Mouse (Mus musculus): ENCODE results near the gene Dbh. TPM values are rescaled to one million over a fixed set of nuclear protein-coding genes. Genes with fewer than 3 reads are reported as not detected.

Dbh gene
- polyA plus RNA-seq, 1 experiment from 2014 or later, result 2.3 TPM

GRCm38 (mm10) chr2:27128990-27129389 lies 36.0 kb upstream of the Dbh start:
- H3K4me2 ChIP-seq (replicated peaks), result no peak overlapping the region
- H3K27me3 ChIP-seq (ENCODE audit: control insufficient read depth, insufficient read depth, low read length), result no peaks in the 10 kb centered on the region
- H3K9ac ChIP-seq, result no peak overlapping the region
- H3K4me1 ChIP-seq (replicated peaks; ENCODE audit: control insufficient read depth, insufficient read depth, low read length), result no peaks in the 10 kb centered on the region
- H3K4me3 ChIP-seq (replicated peaks; ENCODE audit: low read length), result no peak overlapping the region
- ATAC-seq (ENCODE audit: low FRiP score), result no peak
- WGBS, result 69% methylated on average over 3 of the region's 3 CpGs
- H3K27ac ChIP-seq, result no peak overlapping the region
- H3K36me3 ChIP-seq (replicated peaks; ENCODE audit: control insufficient read depth, insufficient read depth), result no peaks in the 10 kb centered on the region
- H3K9me3 ChIP-seq (ENCODE audit: control insufficient read depth, low read length), result no peaks in the 10 kb centered on the region
- no peak for DNase-seq (ENCODE audit: low spot score)

GRCm38 (mm10) chr2:27135935-27136334 lies 29.1 kb upstream of the Dbh start:
- ATAC-seq (ENCODE audit: low FRiP score), result no peak
- Histone ChIP-seq H3K9ac (no peak overlapping the region), H3K36me3 (replicated peaks; ENCODE audit: control insufficient read depth, insufficient read depth) (no peaks in the 10 kb centered on the region), H3K4me1 (replicated peaks; ENCODE audit: control insufficient read depth, insufficient read depth, low read length) (no peaks in the 10 kb centered on the region), H3K27me3 (ENCODE audit: control insufficient read depth, insufficient read depth, low read length) (peaks cover 5% of the 10 kb centered on the region; the same call in 1 of the 2 replicates), H3K4me3 (replicated peaks; ENCODE audit: low read length) (no peak overlapping the region), H3K9me3 (ENCODE audit: control insufficient read depth, low read length) (no peaks in the 10 kb centered on the region), H3K27ac (no peak overlapping the region), H3K4me2 (replicated peaks) (no peak overlapping the region)
- 84% methylated on average over 5 of the region's 5 CpGs for WGBS
- no peak for DNase-seq (ENCODE audit: low spot score)

- no peak overlapping the region for H3K9ac ChIP-seq
- WGBS, result 76% methylated on average over 3 of the region's 3 CpGs
Measured at GRCm38 (mm10) chr2:27136336-27136735, 28.7 kb upstream of the Dbh start.

GRCm38 (mm10) chr2:27136789-27137188 lies 28.2 kb upstream of the Dbh start:
- ATAC-seq (ENCODE audit: low FRiP score) (no peak), DNase-seq (ENCODE audit: low spot score) (no peak)
- H3K4me1 ChIP-seq (replicated peaks; ENCODE audit: control insufficient read depth, insufficient read depth, low read length), result 0 out of 2 replicates have a peak, but pooled peaks cover 1% of the 10 kb centered on the region
- H3K27ac ChIP-seq, result no peak overlapping the region
- no peaks in the 10 kb centered on the region for H3K36me3 ChIP-seq (replicated peaks; ENCODE audit: control insufficient read depth, insufficient read depth)
- peaks cover 11% of the 10 kb centered on the region for H3K27me3 ChIP-seq (ENCODE audit: control insufficient read depth, insufficient read depth, low read length)
- no peaks in the 10 kb centered on the region for H3K9me3 ChIP-seq (ENCODE audit: control insufficient read depth, low read length)
- WGBS, result 78% methylated on average over 1 of the region's 1 CpGs
- no peak overlapping the region for H3K9ac ChIP-seq
- H3K4me2 ChIP-seq (replicated peaks), result no peak overlapping the region
- H3K4me3 ChIP-seq (replicated peaks; ENCODE audit: low read length), result no peak overlapping the region

More at GRCm38 (mm10) chr2:27136336-27136735, 28.7 kb upstream of the Dbh start:
- Histone ChIP-seq H3K4me2 (replicated peaks) (no peak overlapping the region), H3K4me1 (replicated peaks; ENCODE audit: control insufficient read depth, insufficient read depth, low read length) (no peaks in the 10 kb centered on the region), H3K27me3 (ENCODE audit: control insufficient read depth, insufficient read depth, low read length) (peaks cover 7% of the 10 kb centered on the region), H3K9me3 (ENCODE audit: control insufficient read depth, low read length) (no peaks in the 10 kb centered on the region), H3K4me3 (replicated peaks; ENCODE audit: low read length) (no peak overlapping the region), H3K27ac (no peak overlapping the region), H3K36me3 (replicated peaks; ENCODE audit: control insufficient read depth, insufficient read depth) (no peaks in the 10 kb centered on the region)
- ATAC-seq (ENCODE audit: low FRiP score) (no peak), DNase-seq (ENCODE audit: low spot score) (no peak)

- H3K27me3 ChIP-seq (ENCODE audit: control insufficient read depth, insufficient read depth, low read length), result peaks cover 15% of the 10 kb centered on the region
- H3K9me3 ChIP-seq (ENCODE audit: control insufficient read depth, low read length), result no peaks in the 10 kb centered on the region
- peaks cover 6% of the 10 kb centered on the region; the same call in 1 of the 2 replicates for H3K4me1 ChIP-seq (replicated peaks; ENCODE audit: control insufficient read depth, insufficient read depth, low read length)
- H3K27ac ChIP-seq, result no peak overlapping the region
- H3K36me3 ChIP-seq (replicated peaks; ENCODE audit: control insufficient read depth, insufficient read depth), result no peaks in the 10 kb centered on the region
- ATAC-seq (ENCODE audit: low FRiP score) (no peak), DNase-seq (ENCODE audit: low spot score) (no peak)
- no peak overlapping the region for H3K9ac ChIP-seq
- H3K4me3 ChIP-seq (replicated peaks; ENCODE audit: low read length), result no peak overlapping the region
- no peak overlapping the region for H3K4me2 ChIP-seq (replicated peaks)
- WGBS, result 76% methylated on average over 4 of the region's 4 CpGs
Measured at GRCm38 (mm10) chr2:27138356-27138755, 26.7 kb upstream of the Dbh start.

- no peak within 1 kb of the TSS for H3K27ac ChIP-seq
- no peaks in the 10 kb centered on the region for H3K36me3 ChIP-seq (replicated peaks; ENCODE audit: control insufficient read depth, insufficient read depth)
- DNase-seq (ENCODE audit: low spot score) (peak; percentile 77), ATAC-seq (ENCODE audit: low FRiP score) (peak; percentile 70)
- peaks cover 6% of the 10 kb centered on the region; the same call in 1 of the 2 replicates for H3K4me1 ChIP-seq (replicated peaks; ENCODE audit: control insufficient read depth, insufficient read depth, low read length)
- H3K4me3 ChIP-seq (replicated peaks; ENCODE audit: low read length), result peak within 1 kb of the TSS; percentile 45
- H3K4me2 ChIP-seq (replicated peaks), result peak within 1 kb of the TSS; percentile 87
- H3K9ac ChIP-seq, result peak within 1 kb of the TSS; percentile 68
- peaks cover 15% of the 10 kb centered on the region for H3K27me3 ChIP-seq (ENCODE audit: control insufficient read depth, insufficient read depth, low read length)
- 2% methylated on average over 49 of the region's 62 CpGs for WGBS
- H3K9me3 ChIP-seq (ENCODE audit: control insufficient read depth, low read length), result no peaks in the 10 kb centered on the region
Measured at GRCm38 (mm10) chr2:27141950-27142693, 22.9 kb upstream of the Dbh start, which contains the start of gene Fam163b. Gene Fam163b (minus strand): TSS chr2:27142491.

- no peaks in the 10 kb centered on the region for H3K36me3 ChIP-seq (replicated peaks; ENCODE audit: control insufficient read depth, insufficient read depth)
- ATAC-seq (ENCODE audit: low FRiP score) (no peak), DNase-seq (ENCODE audit: low spot score) (no peak)
- H3K27ac ChIP-seq, result no peak overlapping the region
- peaks cover 6% of the 10 kb centered on the region; the same call in 1 of the 2 replicates for H3K4me1 ChIP-seq (replicated peaks; ENCODE audit: control insufficient read depth, insufficient read depth, low read length)
- no peaks in the 10 kb centered on the region for H3K9me3 ChIP-seq (ENCODE audit: control insufficient read depth, low read length)
- H3K4me3 ChIP-seq (replicated peaks; ENCODE audit: low read length), result no peak overlapping the region
- no peak overlapping the region for H3K4me2 ChIP-seq (replicated peaks)
- 68% methylated on average over 2 of the region's 2 CpGs for WGBS
- no peak overlapping the region for H3K9ac ChIP-seq
- peaks cover 15% of the 10 kb centered on the region for H3K27me3 ChIP-seq (ENCODE audit: control insufficient read depth, insufficient read depth, low read length)
Measured at GRCm38 (mm10) chr2:27144957-27145356, 20.1 kb upstream of the Dbh start.

- Histone ChIP-seq H3K27me3 (ENCODE audit: control insufficient read depth, insufficient read depth, low read length) (peaks cover 4% of the 10 kb centered on the region; the same call in 1 of the 2 replicates), H3K4me3 (replicated peaks; ENCODE audit: low read length) (no peak overlapping the region), H3K4me2 (replicated peaks) (no peak overlapping the region), H3K4me1 (replicated peaks; ENCODE audit: control insufficient read depth, insufficient read depth, low read length) (peaks cover 4% of the 10 kb centered on the region; the same call in 1 of the 2 replicates), H3K9me3 (ENCODE audit: control insufficient read depth, low read length) (no peaks in the 10 kb centered on the region), H3K9ac (no peak overlapping the region), H3K36me3 (replicated peaks; ENCODE audit: control insufficient read depth, insufficient read depth) (no peaks in the 10 kb centered on the region), H3K27ac (no peak overlapping the region)
- WGBS, result 83% methylated on average over 6 of the region's 6 CpGs
- ATAC-seq (ENCODE audit: low FRiP score) (no peak), DNase-seq (ENCODE audit: low spot score) (no peak)
Measured at GRCm38 (mm10) chr2:27146840-27147239, 18.2 kb upstream of the Dbh start.

GRCm38 (mm10) chr2:27149457-27149856 lies 15.6 kb upstream of the Dbh start:
- no peak for DNase-seq (ENCODE audit: low spot score)
- WGBS, result 21% methylated on average over 2 of the region's 2 CpGs

More at GRCm38 (mm10) chr2:27149457-27149856, 15.6 kb upstream of the Dbh start:
- ATAC-seq (ENCODE audit: low FRiP score), result no peak
- no peak overlapping the region for H3K4me3 ChIP-seq (replicated peaks; ENCODE audit: low read length)
- no peaks in the 10 kb centered on the region for H3K36me3 ChIP-seq (replicated peaks; ENCODE audit: control insufficient read depth, insufficient read depth)
- H3K9me3 ChIP-seq (ENCODE audit: control insufficient read depth, low read length), result no peaks in the 10 kb centered on the region
- H3K9ac ChIP-seq, result no peak overlapping the region
- H3K4me1 ChIP-seq (replicated peaks; ENCODE audit: control insufficient read depth, insufficient read depth, low read length), result 0 out of 2 replicates have a peak, but pooled peaks cover 3% of the 10 kb centered on the region
- H3K27me3 ChIP-seq (ENCODE audit: control insufficient read depth, insufficient read depth, low read length), result no peaks in the 10 kb centered on the region
- no peak overlapping the region for H3K27ac ChIP-seq
- no peak overlapping the region for H3K4me2 ChIP-seq (replicated peaks)

Measured in hindbrain, embryonic 14.5 days (tissue).